Mouse (Mus musculus) adrenal gland, adult 8-10 months (tissue): ENCODE results near the gene Anxa9. TPM values are rescaled to one million over a fixed set of nuclear protein-coding genes. Genes with fewer than 3 reads are reported as not detected.
A peak's percentile ranks its signal among the peaks of the same experiment; 100 is the strongest.

Source experiments
- DNase-seq: peaks from one replicate; pipeline ENCODE4 v3.0.0; 2022
- total RNA-seq, 4 experiments: library from RNA; stranded (reverse); gene quantifications; 2 replicates each; pipeline ENCODE4 v1.2.4; 2022

Gene Anxa9
- total RNA-seq, 4 experiments from 2014 or later: 1.9 to 4.2 (median 3.0) TPM

DNA sequence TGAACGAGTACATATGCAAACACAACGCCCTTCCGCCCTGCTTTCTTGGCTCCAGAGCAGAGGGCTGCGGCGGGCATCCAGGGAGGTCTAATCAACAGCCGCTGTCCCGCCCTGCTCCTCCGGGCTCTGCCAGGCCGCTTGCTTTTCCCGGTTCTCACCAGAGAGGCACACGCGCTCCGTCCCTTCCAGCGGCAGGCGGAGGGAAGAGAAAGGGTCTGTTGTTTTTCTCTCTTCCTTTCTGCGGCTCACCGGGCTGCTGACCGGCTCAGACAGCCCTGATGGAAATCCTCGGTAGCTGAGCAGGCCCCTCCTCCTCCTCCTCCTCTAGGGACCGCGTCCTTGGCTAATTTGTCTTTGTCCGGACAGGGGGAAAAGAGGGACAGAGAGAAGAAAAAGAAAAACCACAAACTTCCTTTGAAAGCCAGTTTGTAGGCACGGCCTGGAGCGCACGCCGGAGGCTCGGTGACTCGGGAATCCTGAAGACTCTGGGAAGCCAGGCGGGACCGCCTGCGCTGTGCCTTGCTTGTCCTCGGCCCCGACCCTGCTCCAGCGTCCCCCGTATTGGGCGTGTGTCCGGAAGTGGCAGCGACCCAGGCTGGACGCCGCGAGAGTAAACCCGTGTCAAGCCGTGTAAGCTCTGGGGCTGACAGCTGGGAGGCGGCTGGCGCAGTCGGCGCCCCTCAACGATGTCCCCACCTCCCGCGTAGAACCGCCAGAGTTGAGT, 23.9 kb downstream of the Anxa9 start:
- DNase-seq: peak; percentile 74

DNA sequence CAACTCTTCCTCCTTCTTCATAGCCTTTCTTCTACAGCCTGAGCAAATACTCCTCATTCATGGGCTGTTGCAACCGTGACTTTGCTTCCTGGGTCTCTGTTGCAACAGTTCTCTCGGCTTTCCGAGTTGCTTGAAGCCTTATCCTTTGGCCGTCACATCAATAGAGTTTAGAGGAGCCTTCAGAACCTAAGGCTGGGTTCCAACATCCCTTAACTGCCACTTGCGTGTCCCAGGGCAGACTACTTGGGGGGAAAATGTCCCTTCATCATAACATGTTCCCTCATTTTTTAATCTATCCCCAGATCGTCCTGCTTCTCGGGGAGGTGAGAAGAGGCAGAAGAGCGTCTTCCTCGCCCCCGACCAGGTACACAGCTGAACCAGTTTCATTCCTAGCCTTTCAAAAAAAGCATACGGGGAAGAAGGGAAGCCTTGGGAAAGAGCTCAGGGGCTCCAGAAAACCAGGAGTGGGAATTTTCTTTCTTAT, 24.6 kb downstream of the Anxa9 start:
- DNase-seq: peak; percentile 65

DNA sequence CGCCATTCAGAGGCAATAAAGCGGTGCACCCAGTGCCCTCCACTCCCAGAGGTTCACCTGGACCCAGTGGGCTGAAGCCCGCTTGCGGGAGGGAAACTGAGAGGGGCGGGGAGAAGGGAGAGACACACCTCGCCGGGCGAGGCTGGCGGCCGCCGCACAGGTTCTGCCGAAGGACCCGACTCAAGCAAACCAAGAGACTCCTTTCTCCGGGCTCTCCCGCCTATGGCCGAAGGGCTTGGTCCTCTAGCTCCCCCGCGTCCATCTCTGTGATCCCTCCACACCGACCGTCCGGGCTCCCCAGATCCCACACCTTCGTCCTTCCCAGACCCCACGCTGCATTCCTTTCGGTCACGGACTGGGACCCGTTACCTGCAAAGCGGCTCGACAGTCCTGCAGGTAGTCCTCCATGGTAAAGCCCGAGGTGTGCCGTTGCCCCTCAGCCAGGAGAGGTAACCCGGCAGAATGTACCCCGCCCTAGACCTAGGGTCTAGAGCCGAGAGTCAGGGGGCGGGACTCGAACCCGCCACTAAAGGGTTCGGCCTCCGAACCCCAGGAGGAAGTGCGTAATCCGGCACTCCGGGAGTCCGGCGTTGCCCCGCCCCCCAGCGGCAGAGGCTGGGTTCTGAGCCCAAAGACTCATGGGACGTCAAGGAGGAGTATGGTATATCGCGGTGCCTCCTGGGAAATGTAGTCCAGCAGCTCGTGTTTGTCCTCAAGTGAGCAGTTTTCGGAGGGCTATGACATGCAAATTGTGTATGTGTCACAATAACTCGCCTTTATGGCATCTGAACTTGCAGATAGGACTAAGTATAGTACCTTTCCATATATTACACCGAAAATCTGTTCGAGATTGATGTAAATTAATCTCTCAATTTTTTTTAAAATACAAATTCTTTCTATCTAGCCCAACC, 25.5 kb downstream of the Anxa9 start, which contains the start of the genes Mindy1 and Prune1:
Gene Mindy1, plus strand, starts transcription at position 130 of the 911 bp plus-strand sequence.
Gene Prune1, minus strand, starts transcription at position 861 of the 911 bp plus-strand sequence.
- peak; percentile 98 for DNase-seq

DNA sequence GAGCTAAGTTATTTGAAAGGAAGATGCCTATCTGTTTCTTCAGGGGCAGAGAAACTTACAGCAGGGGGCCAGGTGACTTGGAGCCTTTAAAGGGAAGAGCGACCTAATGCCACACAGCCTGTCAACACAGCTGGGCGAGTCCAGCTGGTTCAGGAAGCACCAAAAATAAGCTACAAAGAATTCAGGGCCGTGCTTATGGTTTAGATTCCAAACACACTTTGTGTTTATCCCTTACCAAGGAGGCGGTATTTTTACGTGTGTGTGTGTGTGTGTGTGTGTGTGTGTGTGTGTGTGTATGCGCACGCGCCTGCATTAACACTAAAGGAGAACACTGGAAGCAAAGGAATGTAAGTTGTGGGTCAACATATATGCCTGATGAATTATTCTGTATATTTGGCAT, 26.2 kb downstream of the Anxa9 start:
- DNase-seq: no peak

DNA sequence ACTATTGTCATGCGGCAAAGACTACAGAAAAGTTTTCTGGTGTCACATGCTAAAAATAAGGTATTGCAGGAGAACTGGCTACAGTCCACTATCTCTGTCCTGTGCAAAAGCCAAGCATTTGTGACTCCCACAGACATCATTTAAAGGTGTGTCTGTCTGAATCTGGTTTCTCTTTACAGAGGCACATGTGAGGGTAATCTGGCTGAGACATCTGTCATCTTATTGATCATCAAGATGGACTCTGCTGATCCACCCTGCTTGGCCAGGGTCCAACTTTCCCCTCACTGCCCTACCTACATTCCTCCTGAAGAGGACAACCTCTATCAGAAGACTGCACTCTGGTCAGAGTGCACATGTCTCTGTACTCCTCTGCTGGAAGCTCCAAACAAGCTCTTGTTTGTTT, 29.8 kb downstream of the Anxa9 start:
- DNase-seq: no peak

DNA sequence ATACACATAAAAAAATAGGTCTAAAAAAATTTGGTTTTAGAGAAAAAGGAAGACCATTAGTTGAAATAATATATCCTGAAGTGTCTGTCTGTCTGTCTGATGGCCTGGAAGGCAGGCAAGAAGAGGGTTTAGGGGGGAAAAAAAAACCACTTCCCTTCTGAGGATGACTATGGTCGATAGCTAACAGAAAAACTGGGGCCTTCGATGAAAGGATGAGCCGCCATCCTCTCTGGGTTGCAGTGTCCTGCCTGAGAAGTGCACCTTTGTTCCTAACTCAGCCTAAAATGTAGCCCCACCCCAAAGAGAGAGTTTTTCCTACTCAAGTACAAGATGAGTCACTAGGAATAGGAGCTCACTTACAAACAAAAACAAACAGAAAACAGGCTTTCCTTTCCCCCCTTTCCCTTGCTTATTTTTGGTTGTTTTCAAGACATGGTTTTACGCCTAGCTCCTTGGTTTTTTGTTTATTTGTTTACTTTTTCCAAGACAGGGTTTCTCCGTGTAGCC, 30.5 kb downstream of the Anxa9 start:
- DNase-seq: no peak

DNA sequence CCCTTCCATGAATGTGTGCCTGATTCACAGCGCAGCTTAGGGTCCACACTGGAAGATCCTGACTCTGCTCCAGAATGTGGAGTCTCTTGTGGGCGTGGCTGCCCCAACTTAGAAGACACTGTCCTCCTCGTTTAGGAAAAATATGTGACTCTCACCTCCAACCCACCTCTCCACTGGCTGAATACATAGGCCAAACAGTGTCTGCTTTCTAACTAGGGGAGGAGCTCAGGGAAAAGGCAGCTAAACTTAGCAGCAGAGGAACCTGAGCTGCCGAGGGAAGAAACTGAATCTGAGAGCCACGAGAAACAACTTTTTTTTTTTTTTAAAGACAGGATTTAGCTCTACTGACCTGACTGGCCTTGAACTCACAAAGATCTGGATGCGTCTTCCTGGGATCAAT, 31.8 kb downstream of the Anxa9 start:
- no peak for DNase-seq

DNA sequence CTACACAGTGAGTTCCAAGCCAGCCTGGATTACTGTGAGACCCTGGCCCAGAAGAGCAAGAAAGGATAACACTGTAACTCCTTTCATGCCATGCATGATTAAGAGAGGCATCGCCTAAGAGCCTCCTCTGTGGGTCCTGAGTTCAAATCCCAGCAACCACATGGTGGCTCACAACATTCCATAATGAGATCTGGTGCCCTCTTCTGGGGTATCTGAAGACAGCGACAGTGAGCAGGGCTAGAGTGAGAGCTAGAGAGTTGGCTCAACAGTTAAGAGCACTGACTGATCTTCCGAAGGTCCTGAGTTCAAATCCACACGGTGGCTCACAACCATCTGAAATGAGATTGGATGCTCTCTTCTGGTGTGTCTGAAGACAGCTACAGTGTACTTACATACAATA, 32.5 kb downstream of the Anxa9 start:
- DNase-seq: no peak

DNA sequence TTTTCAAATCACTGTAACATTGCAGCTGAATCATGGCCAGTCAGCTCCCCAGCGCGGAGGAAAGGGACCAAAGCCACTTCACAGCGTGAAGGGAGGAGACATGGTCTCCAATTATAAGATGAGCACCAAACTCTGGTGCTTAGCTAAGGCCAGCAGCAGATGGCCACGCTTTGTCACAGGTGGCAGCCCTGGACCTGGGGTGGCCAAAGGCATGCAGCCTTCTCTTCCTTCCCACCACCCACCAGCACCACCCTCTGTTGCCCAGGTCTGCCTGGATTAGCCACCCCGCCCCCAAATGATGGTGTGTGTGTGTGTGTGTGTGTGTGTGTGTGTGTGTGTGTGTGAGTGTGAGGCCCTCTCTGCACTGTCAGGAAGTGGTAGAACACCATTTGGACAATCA, 33.5 kb downstream of the Anxa9 start:
- DNase-seq: no peak

DNA sequence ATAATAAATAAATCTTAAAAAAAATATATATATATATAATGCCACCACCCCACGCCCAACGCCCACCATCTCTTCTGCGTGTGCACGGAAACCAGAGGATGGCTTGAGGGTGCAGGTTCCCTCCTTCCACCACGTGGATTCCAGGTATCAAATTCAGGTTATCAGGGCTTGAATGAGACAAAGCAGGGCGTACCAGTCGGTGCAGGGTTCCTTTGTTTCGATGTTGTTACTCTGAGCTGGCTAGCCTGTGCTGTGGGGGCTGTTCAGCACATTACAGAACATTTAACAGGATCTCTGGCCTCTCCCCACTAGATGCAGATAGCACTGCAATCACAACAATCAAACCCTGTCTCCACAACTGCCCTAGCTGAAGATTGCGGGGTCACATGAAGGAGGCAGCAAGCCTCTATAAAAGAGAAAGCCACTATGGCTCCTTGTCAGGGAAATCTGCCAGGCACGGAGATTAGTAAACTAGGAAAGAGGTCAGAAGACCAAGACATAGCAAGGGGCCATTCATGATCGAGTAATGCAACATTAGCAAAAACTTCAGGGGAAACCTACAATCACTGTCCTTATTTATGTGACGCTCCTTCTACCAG, 36.1 kb downstream of the Anxa9 start:
- no peak for DNase-seq

DNA sequence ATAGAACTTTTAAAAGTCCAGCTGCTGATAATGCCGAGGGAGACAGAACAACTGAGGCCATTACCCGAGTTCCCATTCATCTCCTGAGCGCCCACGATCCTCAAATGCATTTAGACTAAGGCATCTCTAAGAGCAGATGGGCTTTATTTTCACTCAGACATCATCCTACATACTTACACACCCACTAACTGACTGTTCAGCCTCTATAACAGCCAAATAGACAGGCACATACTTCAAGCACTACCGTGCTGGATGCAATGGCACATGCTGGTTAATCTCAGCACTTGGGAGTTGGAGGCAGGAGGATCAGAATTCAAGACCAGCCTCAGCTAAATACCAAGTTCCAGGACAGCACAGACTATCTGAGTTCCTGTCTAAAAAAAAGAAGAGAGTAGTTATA, 37.2 kb downstream of the Anxa9 start:
- no peak for DNase-seq

DNA sequence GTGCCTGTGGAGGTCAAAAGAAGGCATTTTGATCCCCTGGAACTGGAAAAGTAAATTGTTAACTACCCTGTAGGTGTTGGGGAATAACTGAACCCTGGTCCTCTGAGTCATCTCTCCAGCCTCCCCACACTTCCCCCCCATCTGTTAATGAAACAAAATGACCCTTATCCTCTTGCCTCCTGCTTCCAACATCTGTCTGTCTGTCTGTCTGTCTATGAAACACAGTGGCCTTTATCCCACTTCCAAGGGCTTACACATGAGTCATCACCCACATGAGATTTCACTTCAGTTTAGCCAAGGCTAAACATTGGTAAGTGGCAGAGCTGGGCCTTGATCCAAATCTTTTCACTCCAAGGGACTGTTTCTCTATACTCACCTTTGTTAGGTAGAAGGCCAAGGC, 39.1 kb downstream of the Anxa9 start:
- peak; percentile 61 for DNase-seq

DNA sequence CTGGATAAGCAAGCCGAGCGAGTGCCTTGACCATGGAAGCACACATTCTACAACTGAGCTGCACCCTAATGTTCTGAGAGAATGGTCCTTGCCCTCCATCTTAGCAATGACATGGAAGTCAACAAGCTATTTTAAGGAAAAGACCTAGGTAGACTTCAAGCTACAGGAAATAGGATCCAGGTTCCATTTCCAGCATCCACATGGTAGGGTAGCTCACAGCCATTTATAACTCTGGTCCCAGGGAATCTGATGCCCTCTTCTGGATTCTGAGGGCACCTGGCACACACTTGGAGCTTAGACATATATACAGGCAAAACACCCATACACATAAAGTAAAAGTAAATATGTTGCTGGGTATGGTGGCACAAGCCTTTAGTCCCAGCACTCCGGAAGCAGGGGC, 40.9 kb downstream of the Anxa9 start:
- no peak for DNase-seq

DNA sequence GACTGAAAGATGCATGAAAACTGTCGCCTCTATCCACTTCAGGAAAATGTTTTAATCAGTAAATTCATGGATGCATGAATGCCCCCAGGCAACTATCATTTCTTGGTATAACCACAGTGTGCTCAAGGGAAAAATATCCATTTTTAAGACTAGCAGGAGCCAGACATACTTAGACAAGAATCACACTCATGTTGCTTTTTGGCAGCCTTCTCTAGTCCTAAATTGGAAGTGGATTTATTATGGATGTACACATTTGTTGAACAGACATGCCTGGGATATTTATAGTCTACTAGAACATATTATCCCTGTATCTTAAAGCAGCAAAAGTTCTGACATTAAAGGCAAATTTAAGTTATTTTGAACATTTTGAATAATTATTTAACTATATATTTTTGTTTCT, 42.3 kb downstream of the Anxa9 start:
- DNase-seq: no peak

DNA sequence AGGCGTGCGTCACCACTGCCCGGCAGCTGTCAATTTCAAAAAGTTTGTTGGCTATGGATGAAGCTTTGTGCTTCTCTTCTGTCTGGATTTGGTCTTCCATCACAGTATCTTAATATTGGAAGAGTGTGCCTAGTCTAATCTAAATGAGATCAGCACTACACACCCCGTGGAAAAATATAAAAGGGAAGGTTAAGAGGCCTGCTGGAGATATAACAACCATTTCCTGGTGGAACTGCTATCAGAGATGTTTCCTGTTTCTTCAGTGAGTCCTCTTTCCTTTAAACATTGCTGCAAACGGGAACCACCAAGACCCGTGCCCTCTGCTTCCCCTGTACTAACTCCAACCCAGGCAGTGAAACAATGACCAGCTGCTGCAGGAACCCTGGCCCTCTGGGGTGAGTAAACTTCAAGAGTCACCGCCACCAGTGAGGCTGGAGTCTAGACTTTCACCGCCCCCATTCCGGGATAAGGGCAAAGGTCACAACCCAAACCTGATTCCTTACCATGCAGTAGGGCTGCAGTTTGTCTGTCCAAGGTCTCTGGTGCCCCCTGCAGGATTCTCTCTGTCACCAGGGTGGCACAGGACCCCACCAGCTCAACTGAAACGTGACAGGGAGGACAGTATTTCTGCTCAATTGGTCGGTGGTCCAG, 43.8 kb downstream of the Anxa9 start:
- DNase-seq: peak; percentile 50

DNA sequence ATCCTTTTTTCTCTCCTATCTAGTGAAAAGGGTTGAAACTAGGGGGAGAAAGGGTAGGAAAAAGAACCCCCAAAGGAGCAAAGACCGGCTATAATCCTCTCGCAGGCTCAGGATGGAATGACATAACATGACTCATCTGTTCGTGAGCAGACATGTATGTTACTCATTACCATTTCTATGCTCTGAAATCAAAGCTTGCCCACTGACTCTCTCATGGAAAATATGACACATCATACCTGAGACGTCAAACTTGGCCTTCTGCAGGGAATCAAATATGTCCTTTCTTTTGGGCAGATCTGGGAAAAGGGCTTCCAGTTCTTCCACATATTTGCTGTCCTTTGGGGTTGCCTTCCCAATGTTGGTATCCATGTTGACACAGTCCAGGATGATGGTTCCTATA, 45.0 kb downstream of the Anxa9 start:
- no peak for DNase-seq

DNA sequence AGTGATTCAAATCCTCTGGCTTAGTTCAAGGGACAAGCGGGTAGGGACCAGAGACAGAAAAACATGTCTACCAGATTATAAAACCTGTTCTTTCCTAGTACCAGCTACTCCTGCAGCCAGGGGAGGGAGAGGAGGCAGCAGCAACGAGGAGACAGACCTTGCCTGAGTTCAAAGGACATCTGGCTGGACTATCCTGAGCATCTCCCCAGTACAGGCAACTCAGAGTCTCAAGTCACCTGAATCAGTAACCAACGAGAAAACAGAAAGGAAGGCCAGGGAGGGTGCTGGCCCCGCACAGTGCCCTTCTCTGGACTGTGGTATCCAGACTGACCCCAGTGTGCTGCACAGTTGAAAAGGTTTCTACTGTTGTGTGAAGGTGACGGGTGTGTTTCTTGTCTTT, 50.0 kb downstream of the Anxa9 start:
- DNase-seq: no peak

DNA sequence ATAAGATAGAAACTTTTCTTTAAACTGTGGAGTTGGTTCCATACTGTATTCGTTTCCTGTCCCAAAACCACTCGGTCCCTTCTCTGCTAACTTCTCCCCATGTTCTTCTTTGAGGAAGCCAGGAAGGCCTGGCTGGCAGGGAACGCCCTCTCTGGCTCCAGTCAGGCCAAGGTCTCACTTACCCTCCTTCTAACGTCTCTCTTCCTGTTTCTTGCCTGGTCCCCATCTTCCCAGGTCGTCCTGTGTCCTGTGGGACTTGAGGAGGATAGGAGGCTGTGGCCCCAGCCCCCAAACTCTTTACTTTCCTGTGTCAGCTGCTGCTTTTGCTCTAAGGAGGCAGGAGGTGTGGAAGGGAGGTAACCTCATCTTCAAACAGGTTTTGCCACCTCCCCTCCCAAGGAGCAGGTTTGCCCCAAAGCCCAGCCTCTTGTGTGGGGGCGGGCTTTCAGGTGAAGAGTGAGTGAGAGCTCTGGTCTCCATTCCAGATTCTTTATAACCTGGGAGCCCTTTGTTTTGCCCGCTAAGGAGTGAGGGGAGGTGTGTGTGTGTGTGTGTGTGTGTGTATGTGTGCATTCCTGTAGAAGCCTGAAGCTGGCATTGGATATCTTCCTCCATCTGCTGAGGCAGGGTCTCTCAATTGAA, 56.1 kb downstream of the Anxa9 start, which contains the start of gene Bnipl:
Gene Bnipl, minus strand, starts transcription at position 411 of the 642 bp plus-strand sequence.
- no peak for DNase-seq

DNA sequence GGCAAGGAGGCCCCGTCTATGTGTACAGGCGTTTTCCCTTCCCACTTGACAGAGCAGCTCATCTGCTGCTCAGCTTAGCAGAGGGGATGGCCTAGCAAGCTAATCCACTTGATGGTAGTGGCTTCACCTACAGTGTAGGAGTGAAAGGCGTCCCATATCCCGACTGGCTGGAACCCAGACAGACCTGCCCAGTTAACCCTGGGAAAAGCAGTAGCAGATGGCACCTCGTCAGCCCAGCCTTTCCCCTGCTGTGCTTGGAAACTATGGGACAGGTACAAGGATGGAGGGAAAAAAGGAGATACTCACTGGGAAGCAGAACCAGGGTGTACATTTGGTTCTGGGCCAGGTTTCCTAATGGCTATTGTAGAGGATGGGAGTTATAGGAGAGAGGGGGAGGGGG, 56.6 kb downstream of the Anxa9 start:
- no peak for DNase-seq

DNA sequence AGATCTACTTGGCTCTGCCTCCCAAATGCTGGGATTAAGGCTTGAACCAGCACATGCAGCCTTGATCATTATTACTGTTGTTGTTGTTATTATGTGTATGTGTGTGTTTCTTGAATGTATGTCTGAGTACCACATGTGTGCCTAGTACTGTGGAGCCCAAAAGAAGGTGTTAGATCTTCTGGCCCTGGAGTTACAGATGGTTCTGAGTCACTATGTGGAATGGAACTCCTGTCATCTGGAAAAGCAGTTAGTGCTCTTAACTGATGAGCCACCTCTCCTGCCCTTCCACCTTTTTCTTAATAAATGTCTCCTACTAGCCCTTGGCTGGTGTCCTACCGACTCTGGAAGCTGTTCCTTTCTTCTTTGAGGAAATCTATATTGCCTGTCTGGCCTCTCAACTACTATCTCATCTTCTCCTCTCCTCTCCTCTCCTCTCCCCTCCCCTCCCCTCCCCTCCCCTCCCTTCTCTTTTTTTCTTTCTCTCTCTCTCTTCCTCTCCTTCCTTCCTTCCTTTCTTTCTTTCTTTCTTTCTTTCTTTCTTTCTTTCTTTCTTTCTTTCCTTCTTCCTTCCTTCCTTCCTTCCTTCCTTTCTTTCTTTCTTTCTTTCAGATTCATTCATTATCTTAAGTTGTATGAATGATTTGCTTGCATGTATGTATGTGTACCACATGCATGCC, 59.2 kb downstream of the Anxa9 start:
- DNase-seq: no peak
